Mouse (Mus musculus): ENCODE results near the gene Rhox2a.
"Not testable (repeated sequence)": the region's sequence is repeated elsewhere in the genome, so short reads cannot be mapped to it uniquely, and the experiment has no call there.

Gene Rhox2a

GRCm38 (mm10) chrX:37244676-37245075, at the start of gene Rhox2a:
Gene Rhox2a, plus strand, starts transcription at chrX:37244976.
- not testable (repeated sequence) for DNase-seq (ENCODE audit: low spot score)

- DNase-seq (ENCODE audit: low spot score) = no peak
These were observed 46.1 kb upstream of the Rhox2a start for GRCm38 (mm10) chrX:37198676-37199075.

GRCm38 (mm10) chrX:37210941-37211340, 33.8 kb upstream of the Rhox2a start, which contains the start of gene Gm9:
Gene Gm9, minus strand, starts transcription at chrX:37211041.
- DNase-seq (ENCODE audit: low spot score) = no peak

GRCm38 (mm10) chrX:37222158-37222557, 22.6 kb upstream of the Rhox2a start, which contains the start of gene Rhox1:
Gene Rhox1, minus strand, starts transcription at chrX:37222258.
- DNase-seq (ENCODE audit: low spot score) = not testable (repeated sequence)

- DNase-seq (ENCODE audit: low spot score) = not testable (repeated sequence)
These were observed 4.8 kb downstream of the Rhox2a start, which contains the start of gene Rhox3a for GRCm38 (mm10) chrX:37249619-37250018. Gene Rhox3a, plus strand, starts transcription at chrX:37249919.

GRCm38 (mm10) chrX:37265038-37265437, 20.3 kb downstream of the Rhox2a start, which contains the start of gene Rhox4a:
Gene Rhox4a, plus strand, starts transcription at chrX:37265338.
- not testable (repeated sequence) for DNase-seq (ENCODE audit: low spot score)

All from left cerebral cortex, adult 11 months (tissue).